Mouse (Mus musculus): ENCODE measurements around the gene Ttc13.

- TF ChIP-seq GATA1 (IDR thresholded peaks at IDR 0.05; ENCODE audit: low read length) (no peak), TAL1 (IDR thresholded peaks at IDR 0.05; ENCODE audit: low read length) (no peak)
These were observed 34.4 kb upstream of the Ttc13 start for GRCm38 (mm10) chr8:124756153-124756552.

All from erythroblast, embryonic 14.5 days (primary cell).